Mouse (Mus musculus) liver, postnatal 0 days (tissue): ENCODE measurements around the gene Tas1r2. TPM values are rescaled to one million over a fixed set of nuclear protein-coding genes. Genes with fewer than 3 reads are reported as not detected.

Experiments
- ATAC-seq: fragments of 200-750 bp; cut with Nextera tagmentation; 2 replicates; pipeline ENCODE4 v1.8.0; 2017; ENCODE audit warnings: mild to moderate bottlenecking, moderate library complexity
- DNase-seq: peaks from one replicate; pipeline ENCODE4 v3.0.0-alpha.2; 2016
- H3K27ac ChIP-seq: fragments of 300-500 bp; sonication (generic); 2 replicates; pipeline ENCODE4 v1.5.1; 2014; ENCODE audit warnings: antibody characterized with exemption, moderate library complexity, mild to moderate bottlenecking, low read depth
- H3K27me3 ChIP-seq: fragments of 300-500 bp; sonication (generic); 2 replicates; pipeline ENCODE4 v1.6.1; 2014; ENCODE audit warnings: low read length, control low read depth, mixed read lengths; ENCODE audit not compliant: insufficient read depth
- H3K36me3 ChIP-seq: fragments of 300-500 bp; sonication (generic); replicated peaks from 2 replicates; pipeline ENCODE4 v1.6.1; 2014; ENCODE audit warnings: mild to moderate bottlenecking, control low read depth, low read length, moderate library complexity, mixed read lengths; ENCODE audit not compliant: insufficient read depth
- H3K4me1 ChIP-seq: fragments of 300-500 bp; sonication (generic); 2 replicates; pipeline ENCODE4 v1.6.1; 2014; ENCODE audit warnings: antibody characterized with exemption, mild to moderate bottlenecking, control low read depth; ENCODE audit not compliant: insufficient read depth
- H3K4me2 ChIP-seq: fragments of 300-500 bp; sonication (generic); 2 replicates; pipeline ENCODE4 v1.6.1; 2014; ENCODE audit warnings: low read depth, mild to moderate bottlenecking, low read length, moderate library complexity, mixed read lengths
- H3K4me3 ChIP-seq: fragments of 300-500 bp; sonication (generic); 2 replicates; pipeline ENCODE4 v1.5.1; 2014; ENCODE audit warnings: low read depth, low read length
- H3K9ac ChIP-seq: fragments of 300-500 bp; sonication (generic); replicated peaks from 2 replicates; pipeline ENCODE4 v1.6.1; 2014; ENCODE audit warnings: mild to moderate bottlenecking, moderate library complexity
- H3K9me3 ChIP-seq: fragments of 300-500 bp; sonication (generic); 2 replicates; pipeline ENCODE4 v1.6.1; 2016; ENCODE audit warnings: mild to moderate bottlenecking, control low read depth, low read length, mixed read lengths
- CTCF ChIP-seq: sonication (generic); IDR thresholded peaks from 2 replicates; pipeline ENCODE4 v1.5.1; 2016; ENCODE audit warnings: antibody characterized with exemption, low read depth
- EP300 ChIP-seq: IDR thresholded peaks from 2 replicates; pipeline ENCODE4 v1.6.1; 2016; ENCODE audit warnings: antibody characterized with exemption, low read depth, mild to moderate bottlenecking
- WGBS: fragments of 180-500 bp; shearing (Covaris S2); extraction: QIAGEN DNeasy Blood & Tissue Kit; methylation state at CpG from one replicate; pipeline ENCODE4 v1.1.7; 2014; ENCODE audit not compliant: insufficient replicate concordance; 5-methylcytosine and 5-hydroxymethylcytosine counted together
- polyA plus RNA-seq: library from polyadenylated mRNA; unstranded; fragments of >200 nt; fragmentation: Nextera tagmentation; extraction: Ambion mirVana; gene quantifications from 2 replicates; pipeline ENCODE4 v1.2.1, GENCODE M21; 2015

The Tas1r2 gene
- polyA plus RNA-seq, 1 experiment from 2014 or later = not detected

DNA sequence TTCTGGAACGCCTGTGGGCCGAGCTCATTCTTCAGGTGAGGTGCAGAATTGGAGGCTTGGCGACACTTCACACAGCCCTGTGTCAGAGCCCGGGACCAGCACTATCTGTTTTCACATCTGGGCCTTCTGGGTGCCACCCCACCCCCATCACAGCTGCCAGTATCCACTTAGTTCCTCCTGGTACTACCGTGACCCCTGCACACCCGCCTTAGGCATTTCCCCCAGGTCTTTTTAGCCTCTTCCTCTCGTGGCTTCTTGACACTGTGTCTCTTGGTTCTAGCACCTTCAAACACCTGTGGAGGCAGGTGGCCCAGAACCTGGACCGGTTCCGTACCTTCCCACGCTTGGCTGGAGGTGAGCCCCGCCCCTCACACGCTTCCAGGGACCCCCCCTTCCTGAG is 13.0 kb upstream of the Tas1r2 start:
- Histone ChIP-seq H3K4me3 (no peak overlapping the region), H3K4me1 (peaks cover 9% of the 10 kb centered on the region; the same call in 1 of the 2 replicates), H3K4me2 (no peak overlapping the region), H3K27me3 (no peaks in the 10 kb centered on the region), H3K36me3 (peaks cover 30% of the 10 kb centered on the region), H3K27ac (no peak overlapping the region), H3K9ac (no peak overlapping the region), H3K9me3 (no peaks in the 10 kb centered on the region)
- DNase-seq = no peak
- TF ChIP-seq CTCF (no peak), EP300 (no peak)
- ATAC-seq = no peak
- WGBS = 44% methylated on average over 12 of the region's 12 CpGs

GRCm38 (mm10) chr4:139640775-139641174 is 12.6 kb upstream of the Tas1r2 start:
- ATAC-seq = no peak
- no peak overlapping the region for H3K4me2 ChIP-seq
- no peaks in the 10 kb centered on the region for H3K27me3 ChIP-seq
- no peak for DNase-seq
- peaks cover 33% of the 10 kb centered on the region for H3K36me3 ChIP-seq
- no peak overlapping the region for H3K4me3 ChIP-seq
- 35% methylated on average over 5 of the region's 6 CpGs for WGBS
- no peak for TF ChIP-seq CTCF
- no peak for TF ChIP-seq EP300
- H3K27ac ChIP-seq = no peak overlapping the region
- no peaks in the 10 kb centered on the region for H3K9me3 ChIP-seq
- H3K9ac ChIP-seq = no peak overlapping the region
- peaks cover 9% of the 10 kb centered on the region; the same call in 1 of the 2 replicates for H3K4me1 ChIP-seq

DNA sequence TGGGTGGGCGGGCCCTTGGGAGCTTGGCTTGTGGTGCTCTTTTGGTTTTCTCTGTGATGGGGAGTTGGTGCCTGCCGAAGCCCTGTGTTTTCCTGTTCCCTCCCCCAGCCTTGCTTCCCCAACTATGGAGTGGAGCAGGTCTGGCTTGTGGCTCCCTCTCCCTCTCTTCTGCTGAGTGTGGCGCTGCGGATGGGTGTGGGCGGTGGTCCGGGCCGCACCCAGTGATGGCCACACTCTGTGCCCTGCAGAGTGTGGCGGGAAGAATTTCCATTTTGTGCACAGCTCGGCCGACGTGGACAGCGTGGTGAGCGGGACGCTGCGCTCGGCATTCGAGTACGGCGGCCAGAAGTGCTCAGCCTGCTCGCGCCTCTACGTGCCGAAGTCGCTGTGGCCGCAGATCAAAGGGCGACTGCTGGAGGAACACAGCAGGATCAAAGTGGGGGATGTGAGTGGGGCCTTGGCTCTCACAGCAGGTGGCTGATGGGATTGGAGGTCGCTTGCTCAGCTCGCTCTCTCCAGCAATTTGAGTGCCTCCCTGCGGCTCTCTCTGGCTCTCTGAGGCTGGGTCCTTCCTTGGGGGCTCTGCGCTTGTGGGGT is 11.4 kb upstream of the Tas1r2 start:
- Histone ChIP-seq H3K4me1 (peaks cover 9% of the 10 kb centered on the region; the same call in 1 of the 2 replicates), H3K4me2 (no peak overlapping the region), H3K27me3 (no peaks in the 10 kb centered on the region), H3K4me3 (no peak overlapping the region), H3K9ac (no peak overlapping the region), H3K36me3 (peaks cover 29% of the 10 kb centered on the region), H3K9me3 (no peaks in the 10 kb centered on the region), H3K27ac (no peak overlapping the region)
- TF ChIP-seq CTCF (no peak), EP300 (no peak)
- no peak for DNase-seq
- 22% methylated on average over 29 of the region's 30 CpGs for WGBS
- ATAC-seq = no peak

DNA sequence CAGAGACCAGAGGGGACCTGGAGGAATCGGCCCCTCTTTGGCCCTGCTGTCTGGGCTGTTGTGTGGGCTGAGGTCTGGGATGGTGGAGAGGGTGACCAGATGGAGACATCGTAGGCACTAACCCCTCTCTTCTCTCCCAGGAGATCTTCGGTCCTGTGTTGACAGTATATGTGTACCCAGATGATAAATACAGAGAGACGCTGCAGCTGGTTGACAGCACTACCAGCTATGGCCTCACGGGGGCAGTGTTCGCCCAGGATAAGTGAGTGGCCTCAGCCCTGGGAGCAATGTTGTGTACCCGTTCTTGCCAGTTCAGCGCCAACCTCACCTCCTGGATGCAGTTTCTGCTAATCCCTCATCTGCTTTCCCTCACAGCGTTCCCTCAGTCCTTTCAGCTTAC is 9.4 kb upstream of the Tas1r2 start:
- no peak overlapping the region for H3K4me2 ChIP-seq
- H3K36me3 ChIP-seq = peaks cover 35% of the 10 kb centered on the region
- ATAC-seq = peak; percentile 35; the same call in 1 of the 2 replicates
- WGBS = 23% methylated on average over 9 of the region's 9 CpGs
- H3K27me3 ChIP-seq = no peaks in the 10 kb centered on the region
- peak; percentile 83 for DNase-seq
- H3K27ac ChIP-seq = no peak overlapping the region
- peaks cover 9% of the 10 kb centered on the region; the same call in 1 of the 2 replicates for H3K4me1 ChIP-seq
- H3K9ac ChIP-seq = no peak overlapping the region
- no peaks in the 10 kb centered on the region for H3K9me3 ChIP-seq
- H3K4me3 ChIP-seq = no peak overlapping the region
- TF ChIP-seq CTCF (peak; percentile 91), EP300 (no peak)

DNA sequence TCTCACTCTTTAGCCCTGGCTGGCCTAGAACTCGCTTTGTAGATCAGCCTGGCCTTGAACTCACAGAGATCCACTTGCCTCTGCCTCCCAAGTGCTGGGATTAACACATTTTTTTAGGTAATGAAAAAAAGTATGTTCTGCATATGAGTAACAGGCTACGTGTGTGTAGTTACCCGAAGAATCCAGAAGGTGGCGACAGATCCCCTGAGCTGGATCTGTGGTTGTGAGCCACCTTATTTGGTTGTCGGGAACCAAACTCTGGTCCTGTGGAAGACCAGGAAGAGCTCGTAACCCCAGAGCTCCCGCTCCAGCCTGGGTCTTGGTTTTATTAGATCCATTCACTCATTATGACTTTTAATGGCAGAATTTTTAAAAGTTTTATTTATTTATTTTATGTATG is 6.4 kb upstream of the Tas1r2 start:
- no peak overlapping the region for H3K4me2 ChIP-seq
- TF ChIP-seq EP300 = no peak
- TF ChIP-seq CTCF = peak; percentile 50
- no peak for DNase-seq
- H3K36me3 ChIP-seq = peaks cover 39% of the 10 kb centered on the region
- no peak for ATAC-seq
- no peaks in the 10 kb centered on the region for H3K27me3 ChIP-seq
- no peaks in the 10 kb centered on the region for H3K4me1 ChIP-seq
- H3K4me3 ChIP-seq = no peak overlapping the region
- no peaks in the 10 kb centered on the region for H3K9me3 ChIP-seq
- H3K9ac ChIP-seq = no peak overlapping the region
- H3K27ac ChIP-seq = no peak overlapping the region
- whole genome bisulfite sequencing = 78% methylated on average over 7 of the region's 7 CpGs

DNA sequence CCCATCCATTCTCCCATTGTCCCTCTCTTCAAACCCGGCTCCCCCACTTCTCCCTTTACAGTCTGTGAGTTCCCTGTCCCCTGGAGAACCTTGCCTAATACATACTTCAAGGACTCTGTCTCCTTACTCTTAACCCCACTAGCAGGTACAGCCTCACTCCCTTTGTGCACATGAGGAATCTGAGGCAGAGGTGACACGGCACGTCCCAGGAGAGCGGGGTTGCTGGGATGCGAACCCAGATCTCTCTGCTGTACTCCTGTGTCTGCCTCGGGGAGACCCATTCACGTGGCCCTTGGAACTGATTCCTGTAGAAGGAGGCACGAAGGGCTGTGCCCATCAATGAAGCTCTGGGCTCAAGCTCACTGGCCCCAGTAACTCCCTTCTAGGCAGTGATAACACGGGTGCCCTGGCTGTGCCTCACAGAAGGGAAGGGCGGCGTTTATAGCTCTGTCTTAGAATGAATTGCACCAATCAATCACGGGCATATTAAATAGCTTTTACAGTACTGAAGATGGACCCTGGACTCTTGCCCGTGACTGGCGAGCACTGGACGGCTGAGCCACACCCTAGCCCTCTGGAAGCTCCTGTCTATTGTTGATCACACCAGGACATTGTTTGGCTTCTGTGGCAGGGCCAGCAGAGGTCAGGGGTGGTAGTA is 3.1 kb upstream of the Tas1r2 start:
- ATAC-seq (no peak), DNase-seq (no peak)
- Histone ChIP-seq H3K4me2 (no peak overlapping the region), H3K4me1 (no peaks in the 10 kb centered on the region), H3K36me3 (peaks cover 23% of the 10 kb centered on the region), H3K4me3 (no peak overlapping the region), H3K27ac (no peak overlapping the region), H3K9me3 (no peaks in the 10 kb centered on the region), H3K9ac (no peak overlapping the region), H3K27me3 (no peaks in the 10 kb centered on the region)
- TF ChIP-seq CTCF (no peak), EP300 (no peak)
- 72% methylated on average over 15 of the region's 15 CpGs for WGBS
